ENCODE assay signal across 26 mouse cellular contexts in genomic region chr9:22495133-22495532, GRCm38 (mm10). TPM values are rescaled to one million over a fixed set of nuclear protein-coding genes. Genes with fewer than 3 reads are reported as not detected.
A peak's percentile ranks its signal among the peaks of the same experiment; 100 is the strongest.
DNase-seq lines count a peak whose midpoint lies in the region; ATAC-seq and TF ChIP-seq lines count a peak whose summit lies in the region.
"Had no signal": no experiment of that assay in that cellular context is flagged by ENCODE, and none has a peak within 500 bp of the region (broad histone marks: within the 10 kb centered on the region; RNA-seq: fewer than 3 reads in every experiment).

No protein-coding gene starts in this region.

- no peaks in the 10 kb centered on the region for H3K9me3 ChIP-seq in intestine, postnatal 0 days (ENCODE audit: control insufficient read depth)
- H3K9me3 ChIP-seq in intestine, embryonic 15.5 days = no peaks in the 10 kb centered on the region
- H3K9me3 ChIP-seq in lung, embryonic 14.5 days (ENCODE audit: low read depth, low read length) = no peaks in the 10 kb centered on the region
- no peaks in the 10 kb centered on the region for H3K9me3 ChIP-seq in ES-E14 (ENCODE audit: control insufficient read depth, insufficient read depth, low read depth, low read length)
- H3K9me3 ChIP-seq: embryonic facial prominence, embryonic 15.5 days; heart, embryonic 15.5 days; hindbrain, embryonic 10.5 days had no signal

- in situ Hi-C loops in ES-E14 (cut with MboI; ENCODE audit: low sequenced_read_pairs in 2 of 2, unreplicated experiment in 2 of 2) = no loop called here

- 90% methylated on average over 2 of the region's 2 CpGs for WGBS in intestine, postnatal 0 days
- WGBS in intestine, embryonic 15.5 days = 86% methylated on average over 2 of the region's 2 CpGs
- 73% methylated on average over 2 of the region's 2 CpGs for WGBS in lung, embryonic 14.5 days

- no peaks in the 10 kb centered on the region for H3K36me3 ChIP-seq in intestine, postnatal 0 days (ENCODE audit: control insufficient read depth, insufficient read depth)
- H3K36me3 ChIP-seq in intestine, embryonic 15.5 days = no peaks in the 10 kb centered on the region
- no peaks in the 10 kb centered on the region for H3K36me3 ChIP-seq in lung, embryonic 14.5 days (ENCODE audit: insufficient read depth)
- H3K36me3 ChIP-seq in ES-E14 (ENCODE audit: control insufficient read depth, insufficient read depth, low read length, poor library complexity, severe bottlenecking) = 0 out of 2 replicates have a peak, but pooled peaks cover 2% of the 10 kb centered on the region
- H3K36me3 ChIP-seq: embryonic facial prominence, embryonic 15.5 days; heart, embryonic 15.5 days had no signal

- H3K4me2 ChIP-seq in intestine, postnatal 0 days (replicated peaks; ENCODE audit: low read depth) = no peak overlapping the region
- no peak overlapping the region for H3K4me2 ChIP-seq in intestine, embryonic 15.5 days (replicated peaks)
- no peak overlapping the region for H3K4me2 ChIP-seq in lung, embryonic 14.5 days
- H3K4me2 ChIP-seq: embryonic facial prominence, embryonic 15.5 days; heart, embryonic 15.5 days had no signal

- peak; percentile 42 for TF ChIP-seq CTCF in intestine, postnatal 0 days (IDR thresholded peaks at IDR 0.05; ENCODE audit: low read depth)
- peak; percentile 30; the same call in 1 of the 2 replicates for TF ChIP-seq CTCF in lung, embryonic 14.5 days (IDR thresholded peaks at IDR 0.05; ENCODE audit: low read depth)
- TF ChIP-seq CTCF in brain, embryonic 14.5 days (IDR thresholded peaks at IDR 0.05; ENCODE audit: borderline replicate concordance, extremely low read depth, insufficient read depth, insufficient read length) = peak; percentile 26; the same call in 1 of the 2 replicates

- TF ChIP-seq POLR2A in brain, embryonic 14.5 days (IDR thresholded peaks at IDR 0.05; ENCODE audit: borderline replicate concordance, extremely low read depth, insufficient read depth, insufficient read length, poor library complexity, severe bottlenecking) = no peak

- H3K4me1 ChIP-seq in intestine, postnatal 0 days (replicated peaks; ENCODE audit: control insufficient read depth, insufficient read depth, low read length) = no peaks in the 10 kb centered on the region
- no peaks in the 10 kb centered on the region for H3K4me1 ChIP-seq in intestine, embryonic 15.5 days (replicated peaks)
- H3K4me1 ChIP-seq in lung, embryonic 14.5 days (ENCODE audit: insufficient read depth) = no peaks in the 10 kb centered on the region
- no peaks in the 10 kb centered on the region for H3K4me1 ChIP-seq in ES-E14 (ENCODE audit: control insufficient read depth in 2 of 2, insufficient read depth in 2 of 2, low read length in 2 of 2, poor library complexity in 1 of 2)
- H3K4me1 ChIP-seq: embryonic facial prominence, embryonic 15.5 days; heart, embryonic 15.5 days; hindbrain, embryonic 10.5 days had no signal

- H3K4me3 ChIP-seq in intestine, postnatal 0 days (ENCODE audit: low read depth, low read length) = no peak overlapping the region
- no peak overlapping the region for H3K4me3 ChIP-seq in intestine, embryonic 15.5 days (replicated peaks)
- no peak overlapping the region for H3K4me3 ChIP-seq in lung, embryonic 14.5 days (ENCODE audit: low read depth, low read length)
- no peak overlapping the region for H3K4me3 ChIP-seq in ES-E14 (ENCODE audit: insufficient read depth in 1 of 2, low read depth in 1 of 2, low read length in 2 of 2, poor library complexity in 1 of 2, severe bottlenecking in 1 of 2)
- H3K4me3 ChIP-seq: embryonic facial prominence, embryonic 15.5 days; heart, embryonic 15.5 days; hindbrain, embryonic 10.5 days; megakaryocyte, embryonic 14.5 days had no signal

- DNase-seq in lung, embryonic 14.5 days = no peak
- DNase-seq in lung, postnatal 10 days = no peak
- no peak for DNase-seq in ES-E14 (ENCODE audit: low read depth, low spot score)
- DNase-seq in brain, embryonic 14.5 days (ENCODE audit: low read depth) = no peak
- no peak for DNase-seq in spleen, postnatal 36 days (ENCODE audit: low spot score in 2 of 2)
- DNase-seq: cerebellum, postnatal 14 days; embryo, embryonic 11 days; kidney, postnatal 14 days; right cerebral cortex, adult 18-20 months had no signal

- ATAC-seq in intestine, postnatal 0 days = no peak
- ATAC-seq in intestine, embryonic 15.5 days = no peak
- no peak for ATAC-seq in lung, embryonic 14.5 days (ENCODE audit: insufficient read depth)
- ATAC-seq: midbrain, embryonic 16.5 days had no signal

- H3K27me3 ChIP-seq in intestine, postnatal 0 days (replicated peaks; ENCODE audit: control insufficient read depth, insufficient read depth, low read length) = no peaks in the 10 kb centered on the region
- no peaks in the 10 kb centered on the region for H3K27me3 ChIP-seq in intestine, embryonic 15.5 days (replicated peaks)
- no peaks in the 10 kb centered on the region for H3K27me3 ChIP-seq in lung, embryonic 14.5 days (ENCODE audit: insufficient read depth, low read length)
- H3K27me3 ChIP-seq: embryonic facial prominence, embryonic 15.5 days; heart, embryonic 15.5 days; megakaryocyte, embryonic 14.5 days had no signal

- no peak overlapping the region for H3K9ac ChIP-seq in intestine, postnatal 0 days (ENCODE audit: low read depth, low read length)
- H3K9ac ChIP-seq in intestine, embryonic 15.5 days = no peak overlapping the region
- H3K9ac ChIP-seq in lung, embryonic 14.5 days = no peak overlapping the region
- H3K9ac ChIP-seq in ES-E14 (ENCODE audit: insufficient read depth, low read depth, low read length, poor library complexity, severe bottlenecking) = no peak overlapping the region
- H3K9ac ChIP-seq: embryonic facial prominence, embryonic 15.5 days; heart, embryonic 15.5 days had no signal

- H3K27ac ChIP-seq in intestine, postnatal 0 days (ENCODE audit: low read depth, low read length) = no peak overlapping the region
- H3K27ac ChIP-seq in intestine, embryonic 15.5 days = no peak overlapping the region
- no peak overlapping the region for H3K27ac ChIP-seq in lung, embryonic 14.5 days (ENCODE audit: low read depth)
- no peak overlapping the region for H3K27ac ChIP-seq in ES-E14 (ENCODE audit: insufficient read depth, low read depth, low read length, poor library complexity, severe bottlenecking)
- H3K27ac ChIP-seq: embryonic facial prominence, embryonic 15.5 days; heart, embryonic 15.5 days; hindbrain, embryonic 10.5 days had no signal

TF ChIP-seq in ES-E14, 5 proteins besides CTCF, POLR2A, EP300 and RAD21:
- 0 out of 2 replicates have a peak, but pooled peaks have one; percentile 7 for TF ChIP-seq ZC3H11A (IDR thresholded peaks at IDR 0.05; ENCODE audit: borderline replicate concordance, low read depth, low read length)
- TF ChIP-seq HCFC1 (IDR thresholded peaks at IDR 0.05; ENCODE audit: borderline replicate concordance, insufficient read depth, low read length) = no peak
- no peak for TF ChIP-seq MAFK (IDR thresholded peaks at IDR 0.05; ENCODE audit: insufficient read depth, low read depth, low read length)
- no peak for TF ChIP-seq CHD2 (IDR thresholded peaks at IDR 0.05; ENCODE audit: low read depth, low read length)
- no peak for TF ChIP-seq ZNF384 (IDR thresholded peaks at IDR 0.05; ENCODE audit: low read depth, low read length)

RNA-seq across cellular contexts. Expression of gene Bbs9, which starts 19.6 kb away (rescaled TPM):
- polyA plus RNA-seq in intestine, postnatal 0 days (2015; fragmentation: Nextera tagmentation; extraction: Ambion mirVana) = 4.9 and 5.8 TPM in 2 replicates
- 11.8 and 13.1 TPM in 2 replicates for polyA plus RNA-seq in intestine, embryonic 15.5 days (2015; fragmentation: Nextera tagmentation; extraction: Ambion mirVana)
- polyA plus RNA-seq in lung, embryonic 14.5 days (2014; fragmentation: Nextera tagmentation; extraction: Ambion mirVana) = 12.5 and 17.1 TPM in 2 replicates
- 10.3 and 12.3 TPM in 2 replicates for total RNA-seq in ES-E14 (2012; rRNA removed)
- 21.4 and 21.9 TPM in 2 replicates for polyA plus RNA-seq in brain, embryonic 14.5 days (2012; rRNA removed)

RNA-seq across cellular contexts. Expression of gene Rp9, which starts 25.6 kb away (rescaled TPM):
- 94.5 and 95.2 TPM in 2 replicates for polyA plus RNA-seq in intestine, postnatal 0 days (2015; fragmentation: Nextera tagmentation; extraction: Ambion mirVana)
- 70.1 and 73.2 TPM in 2 replicates for polyA plus RNA-seq in intestine, embryonic 15.5 days (2015; fragmentation: Nextera tagmentation; extraction: Ambion mirVana)
- polyA plus RNA-seq in lung, embryonic 14.5 days (2014; fragmentation: Nextera tagmentation; extraction: Ambion mirVana) = 65.7 and 71.0 TPM in 2 replicates
- 30.1 and 32.8 TPM in 2 replicates for total RNA-seq in ES-E14 (2012; rRNA removed)
- 63.9 and 75.0 TPM in 2 replicates for polyA plus RNA-seq in brain, embryonic 14.5 days (2012; rRNA removed)

RNA-seq across cellular contexts. Expression of gene Gm17545, which starts 41.0 kb away (rescaled TPM):
- not detected in 2 replicates for polyA plus RNA-seq in intestine, postnatal 0 days (2015; fragmentation: Nextera tagmentation; extraction: Ambion mirVana)
- polyA plus RNA-seq in intestine, embryonic 15.5 days (2015; fragmentation: Nextera tagmentation; extraction: Ambion mirVana) = not detected in 2 replicates
- polyA plus RNA-seq in lung, embryonic 14.5 days (2014; fragmentation: Nextera tagmentation; extraction: Ambion mirVana) = not detected in 2 replicates
- not detected in 2 replicates for total RNA-seq in ES-E14 (2012; rRNA removed)
- not detected in 2 replicates for polyA plus RNA-seq in brain, embryonic 14.5 days (2012; rRNA removed)
- total RNA-seq: adrenal gland, postnatal 4 days; gastrocnemius, postnatal 4 days; layer of hippocampus, postnatal 10 days; left cerebral cortex, postnatal 10 days had no signal
- polyA plus RNA-seq: embryonic facial prominence, embryonic 15.5 days; forebrain, embryonic 11.5 days; heart, embryonic 15.5 days; hindbrain, embryonic 10.5 days; intestine, embryonic 14.5 days; limb, embryonic 14.5 days; lung, embryonic 16.5 days; midbrain, embryonic 16.5 days; small intestine, adult 2 months; stomach, embryonic 14.5 days had no signal
